Mouse (Mus musculus) lung, postnatal 0 days (tissue): ENCODE measurements around the gene Cdh13. TPM values are rescaled to one million over a fixed set of nuclear protein-coding genes. Genes with fewer than 3 reads are reported as not detected.
A peak's percentile ranks its signal among the peaks of the same experiment; 100 is the strongest.

ENCODE experiments used
- ATAC-seq: fragments of 200-750 bp; cut with Nextera tagmentation; 2 replicates; pipeline ENCODE4 v1.8.0; 2017; ENCODE audit warnings: moderate library complexity
- DNase-seq: peaks from one replicate; pipeline ENCODE4 v3.0.0-alpha.2; 2016; ENCODE audit warnings: low spot score
- H3K27ac ChIP-seq: fragments of 300-500 bp; sonication (generic); 2 replicates; pipeline ENCODE4 v1.5.1; 2014; ENCODE audit warnings: antibody characterized with exemption, mild to moderate bottlenecking, low read length, mixed read lengths
- H3K27me3 ChIP-seq: fragments of 300-500 bp; sonication (generic); replicated peaks from 2 replicates; pipeline ENCODE4 v1.6.1; 2014; ENCODE audit warnings: low read length, mixed read lengths; ENCODE audit not compliant: insufficient read depth
- H3K36me3 ChIP-seq: fragments of 300-500 bp; sonication (generic); 2 replicates; pipeline ENCODE4 v1.6.1; 2014; ENCODE audit warnings: low read length, mixed read lengths; ENCODE audit not compliant: insufficient read depth
- H3K4me1 ChIP-seq: fragments of 300-500 bp; sonication (generic); 2 replicates; pipeline ENCODE4 v1.6.1; 2014; ENCODE audit warnings: antibody characterized with exemption, low read depth, low read length, mixed read lengths; ENCODE audit not compliant: insufficient read depth
- H3K4me2 ChIP-seq: fragments of 300-500 bp; sonication (generic); replicated peaks from 2 replicates; pipeline ENCODE4 v1.6.1; 2014; ENCODE audit warnings: low read depth, mild to moderate bottlenecking, low read length, moderate library complexity, mixed read lengths
- H3K4me3 ChIP-seq: fragments of 300-500 bp; sonication (generic); 2 replicates; pipeline ENCODE4 v1.5.1; 2014; ENCODE audit warnings: low read depth, low read length
- H3K9ac ChIP-seq: fragments of 300-500 bp; sonication (generic); replicated peaks from 2 replicates; pipeline ENCODE4 v1.6.1; 2014; ENCODE audit warnings: low read depth, mild to moderate bottlenecking
- H3K9me3 ChIP-seq: fragments of 300-500 bp; sonication (generic); 2 replicates; pipeline ENCODE4 v1.6.1; 2016; ENCODE audit warnings: low read length, mixed read lengths
- CTCF ChIP-seq: IDR thresholded peaks from 2 replicates; pipeline ENCODE4 v1.5.1; 2016; ENCODE audit warnings: antibody characterized with exemption, mild to moderate bottlenecking
- EP300 ChIP-seq: IDR thresholded peaks from 2 replicates; pipeline ENCODE4 v1.6.1; 2016; ENCODE audit warnings: antibody characterized with exemption, mild to moderate bottlenecking, control low read depth
- WGBS: fragments of 180-500 bp; shearing (Covaris S2); extraction: QIAGEN DNeasy Blood & Tissue Kit; methylation state at CpG from one replicate; pipeline ENCODE4 v1.1.7; 2014; 5-methylcytosine and 5-hydroxymethylcytosine counted together
- polyA plus RNA-seq: library from polyadenylated mRNA; unstranded; fragments of >200 nt; fragmentation: Nextera tagmentation; extraction: Ambion mirVana; gene quantifications from 2 replicates; pipeline ENCODE4 v1.2.1, GENCODE M21; 2015

Cdh13 gene
- polyA plus RNA-seq = 8.6 and 9.6 TPM in 2 replicates

GRCm38 (mm10) chr8:118283600-118284111, at the start of gene Cdh13:
TSS of gene Cdh13 (plus strand) at chr8:118283733.
- Histone ChIP-seq H3K4me3 (peak within 1 kb of the TSS; percentile 36), H3K9me3 (no peaks in the 10 kb centered on the region), H3K9ac (no peak within 1 kb of the TSS), H3K36me3 (no peaks in the 10 kb centered on the region), H3K27ac (no peak within 1 kb of the TSS), H3K27me3 (peaks cover 22% of the 10 kb centered on the region; the same call in 1 of the 2 replicates), H3K4me2 (peak within 1 kb of the TSS; percentile 68), H3K4me1 (0 out of 2 replicates have a peak, but pooled peaks cover 3% of the 10 kb centered on the region)
- ATAC-seq (no peak), DNase-seq (peak; percentile 12)
- WGBS = 3% methylated on average over 33 of the region's 33 CpGs
- TF ChIP-seq EP300 (no peak), CTCF (no peak)

GRCm38 (mm10) chr8:118235626-118236025, 47.9 kb upstream of the Cdh13 start:
- Histone ChIP-seq H3K9me3 (no peaks in the 10 kb centered on the region), H3K36me3 (no peaks in the 10 kb centered on the region), H3K4me3 (no peak overlapping the region), H3K27me3 (no peaks in the 10 kb centered on the region), H3K4me1 (no peaks in the 10 kb centered on the region), H3K27ac (no peak overlapping the region), H3K9ac (no peak overlapping the region), H3K4me2 (no peak overlapping the region)
- no peak for TF ChIP-seq EP300
- TF ChIP-seq CTCF = no peak
- DNase-seq (no peak), ATAC-seq (no peak)
- 68% methylated on average over 7 of the region's 7 CpGs for WGBS

DNA sequence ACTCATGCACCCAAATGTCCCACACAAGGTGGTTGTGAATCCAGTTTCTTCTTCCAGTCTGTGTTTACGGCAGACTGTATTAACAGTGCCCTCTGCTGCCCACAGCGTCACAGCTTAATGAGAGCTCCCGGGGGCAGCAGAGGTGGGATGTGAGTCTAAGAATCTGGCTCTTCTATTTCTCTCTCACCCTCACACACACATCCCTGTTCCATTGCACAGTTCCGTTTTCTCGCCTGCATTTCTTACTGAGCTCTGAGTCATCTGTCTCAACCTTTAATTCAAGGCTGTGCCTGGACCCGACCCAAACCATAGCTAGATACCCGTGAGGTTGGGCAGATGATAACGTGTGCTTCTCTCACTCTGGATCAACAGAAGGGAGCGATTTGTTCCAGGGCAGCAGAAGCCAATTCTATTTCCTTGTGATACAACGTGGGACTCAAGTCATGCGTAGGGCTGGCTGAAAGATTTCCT, 46.3 kb upstream of the Cdh13 start:
- H3K4me3 ChIP-seq = no peak overlapping the region
- H3K27ac ChIP-seq = no peak overlapping the region
- DNase-seq (no peak), ATAC-seq (no peak)
- no peak overlapping the region for H3K9ac ChIP-seq
- H3K27me3 ChIP-seq = no peaks in the 10 kb centered on the region
- H3K4me1 ChIP-seq = no peaks in the 10 kb centered on the region
- TF ChIP-seq EP300 (no peak), CTCF (no peak; the same call in 1 of the 2 replicates)
- WGBS = 56% methylated on average over 11 of the region's 11 CpGs
- H3K4me2 ChIP-seq = no peak overlapping the region
- no peaks in the 10 kb centered on the region for H3K9me3 ChIP-seq
- H3K36me3 ChIP-seq = no peaks in the 10 kb centered on the region

- no peak for DNase-seq
- no peak overlapping the region for H3K9ac ChIP-seq
- no peaks in the 10 kb centered on the region for H3K9me3 ChIP-seq
- no peak for TF ChIP-seq EP300
- TF ChIP-seq CTCF = no peak
- no peak for ATAC-seq
- no peaks in the 10 kb centered on the region for H3K4me1 ChIP-seq
- H3K27me3 ChIP-seq = no peaks in the 10 kb centered on the region
- H3K4me3 ChIP-seq = no peak overlapping the region
- H3K4me2 ChIP-seq = no peak overlapping the region
- WGBS = 58% methylated on average over 5 of the region's 5 CpGs
- no peaks in the 10 kb centered on the region for H3K36me3 ChIP-seq
- no peak overlapping the region for H3K27ac ChIP-seq
Observed at GRCm38 (mm10) chr8:118238156-118238555, 45.4 kb upstream of the Cdh13 start.

DNA sequence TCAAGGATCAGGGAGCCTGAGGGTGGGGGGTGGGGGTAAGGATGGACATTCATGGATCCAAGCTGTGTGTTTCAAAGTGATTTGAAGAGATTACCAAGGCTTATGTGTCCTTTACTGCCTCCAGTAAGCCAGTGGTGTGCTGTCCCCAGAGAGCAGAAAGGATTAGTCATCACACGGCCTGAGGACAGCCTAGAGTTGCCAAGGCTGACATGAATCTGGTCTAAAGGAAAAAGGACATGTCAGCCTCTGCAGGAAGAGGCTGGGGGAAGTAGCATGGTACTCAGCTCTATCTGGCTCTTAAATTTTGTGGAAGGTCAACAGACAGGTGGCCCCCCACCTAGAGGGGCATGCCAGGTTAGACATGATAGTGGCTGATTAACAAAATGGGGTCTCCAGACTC, 44.3 kb upstream of the Cdh13 start:
- no peak overlapping the region for H3K9ac ChIP-seq
- no peak overlapping the region for H3K27ac ChIP-seq
- ATAC-seq (no peak), DNase-seq (no peak)
- no peak overlapping the region for H3K4me2 ChIP-seq
- 59% methylated on average over 1 of the region's 1 CpGs for WGBS
- no peaks in the 10 kb centered on the region for H3K4me1 ChIP-seq
- no peaks in the 10 kb centered on the region for H3K9me3 ChIP-seq
- H3K27me3 ChIP-seq = no peaks in the 10 kb centered on the region
- no peaks in the 10 kb centered on the region for H3K36me3 ChIP-seq
- H3K4me3 ChIP-seq = no peak overlapping the region
- no peak for TF ChIP-seq EP300

- Histone ChIP-seq H3K27me3 (no peaks in the 10 kb centered on the region), H3K36me3 (no peaks in the 10 kb centered on the region), H3K9me3 (no peaks in the 10 kb centered on the region), H3K27ac (no peak overlapping the region), H3K4me3 (no peak overlapping the region), H3K4me1 (no peaks in the 10 kb centered on the region), H3K4me2 (no peak overlapping the region), H3K9ac (no peak overlapping the region)
- no peak for TF ChIP-seq CTCF
- no peak for TF ChIP-seq EP300
- 68% methylated on average over 5 of the region's 5 CpGs for whole genome bisulfite sequencing
- ATAC-seq (no peak), DNase-seq (no peak)
Observed at GRCm38 (mm10) chr8:118249319-118249718, 34.2 kb upstream of the Cdh13 start.

GRCm38 (mm10) chr8:118249923-118250322, 33.6 kb upstream of the Cdh13 start:
- 74% methylated on average over 7 of the region's 7 CpGs for WGBS
- no peak for TF ChIP-seq CTCF
- no peak for TF ChIP-seq EP300
- no peaks in the 10 kb centered on the region for H3K9me3 ChIP-seq

More at GRCm38 (mm10) chr8:118249923-118250322, 33.6 kb upstream of the Cdh13 start:
- H3K4me2 ChIP-seq = no peak overlapping the region
- H3K4me1 ChIP-seq = no peaks in the 10 kb centered on the region
- no peak for DNase-seq
- H3K27me3 ChIP-seq = no peaks in the 10 kb centered on the region
- H3K9ac ChIP-seq = no peak overlapping the region
- H3K36me3 ChIP-seq = no peaks in the 10 kb centered on the region
- no peak overlapping the region for H3K27ac ChIP-seq
- no peak for ATAC-seq
- no peak overlapping the region for H3K4me3 ChIP-seq
